Mouse (Mus musculus): ENCODE results near the gene Ros1.

DNA sequence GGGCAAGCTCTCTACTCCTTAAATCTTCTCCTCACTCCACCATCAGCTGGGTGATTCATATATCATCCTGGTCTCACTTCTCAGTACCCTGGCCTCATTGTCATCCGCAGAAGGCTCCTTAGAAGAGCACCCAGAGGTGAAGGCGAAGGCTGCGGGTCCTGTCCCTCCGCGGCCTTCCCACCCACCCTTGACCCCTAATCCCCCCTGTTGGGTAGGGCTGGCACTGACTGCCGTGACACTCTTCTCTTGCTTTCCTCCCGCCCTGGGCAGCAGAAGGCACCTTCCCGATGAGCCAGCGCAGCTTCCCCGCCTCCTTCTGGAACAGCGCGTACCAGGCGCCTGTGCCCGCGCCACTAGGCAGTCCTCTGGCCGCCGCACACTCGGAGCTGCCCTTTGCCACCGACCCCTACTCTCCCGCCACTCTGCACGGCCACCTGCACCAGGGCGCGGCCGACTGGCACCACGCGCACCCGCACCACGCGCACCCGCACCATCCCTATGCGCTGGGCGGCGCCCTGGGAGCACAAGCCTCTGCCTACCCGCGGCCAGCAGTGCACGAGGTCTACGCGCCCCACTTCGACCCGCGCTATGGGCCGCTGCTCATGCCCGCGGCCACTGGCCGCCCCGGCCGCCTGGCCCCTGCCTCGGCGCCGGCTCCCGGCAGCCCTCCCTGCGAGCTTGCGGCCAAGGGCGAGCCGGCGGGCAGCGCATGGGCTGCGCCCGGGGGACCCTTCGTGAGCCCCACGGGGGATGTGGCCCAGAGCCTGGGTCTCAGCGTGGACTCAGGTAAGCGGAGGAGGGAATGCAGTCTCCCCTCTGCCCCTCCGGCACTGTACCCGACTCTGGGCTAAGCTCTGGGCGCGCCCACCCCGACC lies 167.6 kb downstream of the Ros1 start:
- TF ChIP-seq ZNF384 (IDR thresholded peaks at IDR 0.05; ENCODE audit: low read depth, low read length) (no peak), CHD2 (IDR thresholded peaks at IDR 0.05; ENCODE audit: low read depth, low read length) (no peak), HCFC1 (IDR thresholded peaks at IDR 0.05; ENCODE audit: borderline replicate concordance, insufficient read depth, low read length) (no peak)

Data from ES-E14 (cell line).